Mouse (Mus musculus) limb, embryonic 14.5 days (tissue): ENCODE results near the gene Ndufa11. TPM values are rescaled to one million over a fixed set of nuclear protein-coding genes. Genes with fewer than 3 reads are reported as not detected.

Source experiments
- ATAC-seq: fragments of 200-750 bp; cut with Nextera tagmentation; 2 replicates; pipeline ENCODE4 v1.8.0; 2017; ENCODE audit warnings: low read depth, moderate number of reproducible peaks, moderate TSS enrichment; ENCODE audit not compliant: low FRiP score
- DNase-seq: peaks from one replicate; pipeline ENCODE4 v3.0.0-alpha.2; 2015; ENCODE audit warnings: low spot score
- H3K27ac ChIP-seq: fragments of 300-500 bp; sonication (generic); replicated peaks from 2 replicates; pipeline ENCODE4 v1.5.1; 2014; ENCODE audit warnings: low read depth, mild to moderate bottlenecking, low read length, moderate library complexity, mixed read lengths
- H3K27me3 ChIP-seq: fragments of 300-500 bp; sonication (generic); 2 replicates; pipeline ENCODE4 v1.6.1; 2014; ENCODE audit warnings: low read length, mixed read lengths; ENCODE audit not compliant: control insufficient read depth, insufficient read depth
- H3K36me3 ChIP-seq: fragments of 300-500 bp; sonication (generic); 2 replicates; pipeline ENCODE4 v1.6.1; 2014; ENCODE audit warnings: mild to moderate bottlenecking, low read length, moderate library complexity, mixed read lengths; ENCODE audit not compliant: control insufficient read depth, insufficient read depth
- H3K4me1 ChIP-seq: fragments of 300-500 bp; sonication (generic); 2 replicates; pipeline ENCODE4 v1.6.1; 2014; ENCODE audit warnings: antibody characterized with exemption, low read length, mixed read lengths; ENCODE audit not compliant: control insufficient read depth, insufficient read depth
- H3K4me2 ChIP-seq: fragments of 300-500 bp; sonication (generic); replicated peaks from 2 replicates; pipeline ENCODE4 v1.6.1; 2014; ENCODE audit warnings: low read depth, mild to moderate bottlenecking, low read length, moderate library complexity; ENCODE audit not compliant: severe bottlenecking
- H3K4me3 ChIP-seq: fragments of 300-500 bp; sonication (generic); replicated peaks from 2 replicates; pipeline ENCODE4 v1.5.1; 2014; ENCODE audit warnings: low read length
- H3K9ac ChIP-seq: fragments of 300-500 bp; sonication (generic); 2 replicates; pipeline ENCODE4 v1.6.1; 2014; ENCODE audit warnings: mild to moderate bottlenecking, low read depth, low read length, moderate library complexity; ENCODE audit not compliant: severe bottlenecking
- H3K9me3 ChIP-seq: fragments of 300-500 bp; sonication (generic); 2 replicates; pipeline ENCODE4 v1.6.1; 2016; ENCODE audit warnings: low read length; ENCODE audit not compliant: control insufficient read depth
- POLR2A ChIP-seq: fragments of 200-500 bp; IDR thresholded peaks from 2 replicates; pipeline ENCODE4 v1.8.0; 2012; ENCODE audit warnings: inconsistent platforms, mild to moderate bottlenecking, moderate library complexity, borderline replicate concordance; ENCODE audit not compliant: insufficient read depth, insufficient read length; ENCODE audit errors: extremely low read depth
- WGBS: fragments of 180-500 bp; shearing (Covaris S2); extraction: QIAGEN DNeasy Blood & Tissue Kit; methylation state at CpG from one replicate; pipeline ENCODE4 v1.1.7; 2014; 5-methylcytosine and 5-hydroxymethylcytosine counted together
- polyA plus RNA-seq, 2 experiments: library from polyadenylated mRNA; depleted of rRNA in 1 of 2; stranded (reverse) in 1 of 2; unstranded in 1 of 2; fragments of >200 nt; fragmentation: Nextera tagmentation in 1 of 2; extraction: Ambion mirVana in 1 of 2; gene quantifications; 2 replicates each; pipeline versions ENCODE4 v1.2.1 to v1.2.3; 2012 to 2014

Gene Ndufa11
- polyA plus RNA-seq, 2 experiments: 251 to 480 TPM

- H3K27me3 ChIP-seq: no peaks in the 10 kb centered on the region
- DNase-seq (no peak), ATAC-seq (no peak)
- H3K9me3 ChIP-seq: no peaks in the 10 kb centered on the region
- H3K27ac ChIP-seq: no peak overlapping the region
- no peaks in the 10 kb centered on the region for H3K4me1 ChIP-seq
- no peak overlapping the region for H3K4me2 ChIP-seq
- H3K9ac ChIP-seq: no peak overlapping the region
- peaks cover 74% of the 10 kb centered on the region for H3K36me3 ChIP-seq
- TF ChIP-seq POLR2A: no peak
- WGBS: 94% methylated on average over 4 of the region's 4 CpGs
- H3K4me3 ChIP-seq: no peak overlapping the region
These were observed 30.8 kb upstream of the Ndufa11 start for GRCm38 (mm10) chr17:56686801-56687200.

GRCm38 (mm10) chr17:56688045-56688444 lies 29.5 kb upstream of the Ndufa11 start:
- Histone ChIP-seq H3K9ac (no peak overlapping the region), H3K4me3 (no peak overlapping the region), H3K36me3 (peaks cover 74% of the 10 kb centered on the region), H3K4me2 (no peak overlapping the region), H3K27ac (no peak overlapping the region), H3K9me3 (no peaks in the 10 kb centered on the region), H3K4me1 (no peaks in the 10 kb centered on the region), H3K27me3 (no peaks in the 10 kb centered on the region)
- no peak for ATAC-seq
- no peak for DNase-seq
- TF ChIP-seq POLR2A: no peak

GRCm38 (mm10) chr17:56688689-56689088 lies 28.9 kb upstream of the Ndufa11 start:
- H3K4me3 ChIP-seq: no peak overlapping the region
- no peak for ATAC-seq
- H3K27me3 ChIP-seq: no peaks in the 10 kb centered on the region
- no peak for TF ChIP-seq POLR2A
- H3K27ac ChIP-seq: no peak overlapping the region
- H3K36me3 ChIP-seq: peaks cover 78% of the 10 kb centered on the region
- no peaks in the 10 kb centered on the region for H3K9me3 ChIP-seq
- DNase-seq: no peak
- no peak overlapping the region for H3K9ac ChIP-seq
- 0 out of 2 replicates have a peak, but pooled peaks cover 1% of the 10 kb centered on the region for H3K4me1 ChIP-seq
- H3K4me2 ChIP-seq: no peak overlapping the region
- WGBS: 89% methylated on average over 2 of the region's 2 CpGs

- no peak overlapping the region for H3K4me2 ChIP-seq
- ATAC-seq: peak; percentile 23; the same call in 1 of the 2 replicates
- no peak for DNase-seq
These were observed 24.2 kb upstream of the Ndufa11 start for GRCm38 (mm10) chr17:56693395-56693794.

GRCm38 (mm10) chr17:56693851-56694310 lies 23.7 kb upstream of the Ndufa11 start:
- Histone ChIP-seq H3K4me3 (no peak overlapping the region), H3K4me1 (0 out of 2 replicates have a peak, but pooled peaks cover 3% of the 10 kb centered on the region), H3K9ac (no peak overlapping the region), H3K27me3 (no peaks in the 10 kb centered on the region), H3K36me3 (peaks cover 86% of the 10 kb centered on the region), H3K9me3 (no peaks in the 10 kb centered on the region), H3K27ac (no peak overlapping the region), H3K4me2 (no peak overlapping the region)
- 35% methylated on average over 6 of the region's 6 CpGs for WGBS
- TF ChIP-seq POLR2A: no peak
- ATAC-seq: peak; percentile 35
- peak; percentile 74 for DNase-seq

More at GRCm38 (mm10) chr17:56693395-56693794, 24.2 kb upstream of the Ndufa11 start:
- Histone ChIP-seq H3K4me1 (0 out of 2 replicates have a peak, but pooled peaks cover 3% of the 10 kb centered on the region), H3K36me3 (peaks cover 86% of the 10 kb centered on the region), H3K27me3 (no peaks in the 10 kb centered on the region), H3K27ac (0 out of 2 replicates have a peak overlapping the region, but pooled peaks have one; percentile 30), H3K9ac (no peak overlapping the region), H3K9me3 (no peaks in the 10 kb centered on the region), H3K4me3 (no peak overlapping the region)
- 47% methylated on average over 1 of the region's 1 CpGs for WGBS
- no peak for TF ChIP-seq POLR2A
